In the genomic region with DNA sequence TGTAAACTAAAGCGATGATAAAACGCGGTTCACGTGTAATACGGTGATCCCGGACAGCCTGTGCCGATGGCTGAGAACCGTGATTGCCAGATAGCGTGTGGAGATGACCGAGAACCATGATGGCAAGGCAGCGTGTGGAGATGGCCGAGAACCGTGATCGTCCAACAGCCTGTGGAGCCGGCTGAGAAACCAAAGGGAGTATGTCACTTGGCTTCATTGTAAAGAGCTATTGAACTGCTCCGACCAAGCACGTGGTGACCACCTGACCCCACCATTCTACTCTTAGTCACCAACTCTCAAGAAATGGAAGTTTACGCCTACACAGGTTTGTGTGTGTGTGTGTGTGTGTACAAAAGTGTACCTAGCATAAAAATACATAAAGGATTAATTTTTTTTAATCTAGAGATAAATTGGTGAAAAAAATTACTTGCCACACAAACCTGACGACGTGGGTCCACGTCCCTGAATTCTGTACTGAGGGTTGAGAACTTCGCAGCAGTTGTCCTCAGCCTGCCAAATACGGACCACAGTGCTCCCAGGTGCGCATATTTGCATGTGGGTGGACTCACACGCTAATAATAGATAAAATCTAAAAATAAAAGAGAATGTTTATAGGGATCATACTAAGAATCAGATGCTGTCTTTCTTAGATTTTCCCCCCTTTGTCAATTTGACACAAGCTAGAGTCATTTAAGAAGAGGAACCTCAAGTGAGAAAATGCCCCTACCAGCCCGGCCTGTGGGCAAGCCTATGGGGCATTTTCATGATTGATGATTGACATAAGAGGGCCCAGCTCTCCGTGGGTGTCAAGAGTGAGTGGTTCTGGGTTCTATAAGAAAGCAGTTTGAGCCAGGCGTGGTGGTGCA, we compare ENCODE assay signal across 1 mouse cellular context.
TF ChIP-seq lines count a peak whose summit lies in the region.

No protein-coding gene starts in this region.

TF ChIP-seq in CH12.LX, 34 proteins besides CTCF, POLR2A, EP300 and RAD21 (continued from another document):
- 0 out of 2 replicates have a peak, but pooled peaks have one; percentile 42 for TF ChIP-seq TBP (conservative IDR thresholded peaks at IDR 0.05; ENCODE audit: low read depth, low read length)
- peak; percentile 19; the same call in 1 of the 2 replicates for TF ChIP-seq USF2 (conservative IDR thresholded peaks at IDR 0.05; ENCODE audit: low read depth, low read length)
- TF ChIP-seq JUN (IDR thresholded peaks at IDR 0.05; ENCODE audit: insufficient read depth, low read depth, low read length) = peak; percentile 80; the same call in 1 of the 2 replicates
- TF ChIP-seq ETS1 (conservative IDR thresholded peaks at IDR 0.05; ENCODE audit: low read depth, low read length) = peak; percentile 90
- TF ChIP-seq MAFK (IDR thresholded peaks at IDR 0.05; ENCODE audit: insufficient replicate concordance, low read length) = no peak
- TF ChIP-seq MYC (IDR thresholded peaks at IDR 0.05; ENCODE audit: low read depth, low read length) = peak; percentile 93
- peak; percentile 52; the same call in 1 of the 2 replicates for TF ChIP-seq NELFE (IDR thresholded peaks at IDR 0.05; ENCODE audit: low read depth, low read length)
- TF ChIP-seq ZKSCAN1 (IDR thresholded peaks at IDR 0.05; ENCODE audit: borderline replicate concordance, low read depth, low read length) = no peak
- peak; percentile 22; the same call in 1 of the 2 replicates for TF ChIP-seq NRF1 (IDR thresholded peaks at IDR 0.05; ENCODE audit: low read depth, low read length)
- no peak for TF ChIP-seq HCFC1 (IDR thresholded peaks at IDR 0.05; ENCODE audit: low read depth, low read length)
- no peak for TF ChIP-seq ZC3H11A (IDR thresholded peaks at IDR 0.05; ENCODE audit: low read depth, low read length)
- TF ChIP-seq CHD2 (IDR thresholded peaks at IDR 0.05; ENCODE audit: low read length) = peak; percentile 82
- peak; percentile 73; the same call in 1 of the 2 replicates for TF ChIP-seq CHD1 (IDR thresholded peaks at IDR 0.05; ENCODE audit: low read depth, low read length)
- peak; percentile 43 for TF ChIP-seq USF1 (IDR thresholded peaks at IDR 0.05; ENCODE audit: low read depth, low read length)
- peak; percentile 80 for TF ChIP-seq BHLHE40 (IDR thresholded peaks at IDR 0.05; ENCODE audit: low read depth, low read length)
- peak; percentile 87 for TF ChIP-seq SIN3A (IDR thresholded peaks at IDR 0.05; ENCODE audit: low read length)
- TF ChIP-seq MXI1 (IDR thresholded peaks at IDR 0.05; ENCODE audit: low read depth, low read length) = peak; percentile 81; the same call in 1 of the 2 replicates
- TF ChIP-seq ZMIZ1 (IDR thresholded peaks at IDR 0.05; ENCODE audit: low read depth, low read length) = 0 out of 2 replicates have a peak, but pooled peaks have one; percentile 75
- 0 out of 2 replicates have a peak, but pooled peaks have one; percentile 41 for TF ChIP-seq UBTF (IDR thresholded peaks at IDR 0.05; ENCODE audit: low read depth, low read length)
- TF ChIP-seq GABPA (IDR thresholded peaks at IDR 0.05; ENCODE audit: insufficient replicate concordance, low read depth, low read length) = no peak
- TF ChIP-seq ZNF384 (IDR thresholded peaks at IDR 0.05; ENCODE audit: low read depth, low read length) = peak; percentile 69
- TF ChIP-seq KAT2A (IDR thresholded peaks at IDR 0.05; ENCODE audit: insufficient replicate concordance, low read length) = 0 out of 2 replicates have a peak, but pooled peaks have one; percentile 51
- peak; percentile 95 for TF ChIP-seq MAX (IDR thresholded peaks at IDR 0.05; ENCODE audit: low read length)
- TF ChIP-seq TCF12 (IDR thresholded peaks at IDR 0.05; ENCODE audit: low read depth, low read length) = peak; percentile 95
- TF ChIP-seq RCOR1 (conservative IDR thresholded peaks at IDR 0.05; ENCODE audit: low read depth, low read length) = peak; percentile 85
- 0 out of 2 replicates have a peak, but pooled peaks have one; percentile 12 for TF ChIP-seq ELF1 (IDR thresholded peaks at IDR 0.05; ENCODE audit: low read depth, low read length)
- TF ChIP-seq E2F4 (IDR thresholded peaks at IDR 0.05; ENCODE audit: insufficient replicate concordance, low read depth, low read length) = 0 out of 2 replicates have a peak, but pooled peaks have one; percentile 19
- TF ChIP-seq MEF2A (IDR thresholded peaks at IDR 0.05; ENCODE audit: borderline replicate concordance, low read depth, low read length) = peak; percentile 99
